Mouse (Mus musculus) lung, postnatal 0 days (tissue): ENCODE measurements at regions not wholly inside any gene's neighbourhood (a gene's known extent, or its start where the extent isn't known, plus 50 kb on each side); places are given as distances from the start of the nearest gene placed in this dataset.

ENCODE experiments used
- CTCF ChIP-seq: IDR thresholded peaks from 2 replicates; pipeline ENCODE4 v1.5.1; 2016; ENCODE audit warnings: antibody characterized with exemption, mild to moderate bottlenecking
- EP300 ChIP-seq: IDR thresholded peaks from 2 replicates; pipeline ENCODE4 v1.6.1; 2016; ENCODE audit warnings: antibody characterized with exemption, mild to moderate bottlenecking, control low read depth

DNA sequence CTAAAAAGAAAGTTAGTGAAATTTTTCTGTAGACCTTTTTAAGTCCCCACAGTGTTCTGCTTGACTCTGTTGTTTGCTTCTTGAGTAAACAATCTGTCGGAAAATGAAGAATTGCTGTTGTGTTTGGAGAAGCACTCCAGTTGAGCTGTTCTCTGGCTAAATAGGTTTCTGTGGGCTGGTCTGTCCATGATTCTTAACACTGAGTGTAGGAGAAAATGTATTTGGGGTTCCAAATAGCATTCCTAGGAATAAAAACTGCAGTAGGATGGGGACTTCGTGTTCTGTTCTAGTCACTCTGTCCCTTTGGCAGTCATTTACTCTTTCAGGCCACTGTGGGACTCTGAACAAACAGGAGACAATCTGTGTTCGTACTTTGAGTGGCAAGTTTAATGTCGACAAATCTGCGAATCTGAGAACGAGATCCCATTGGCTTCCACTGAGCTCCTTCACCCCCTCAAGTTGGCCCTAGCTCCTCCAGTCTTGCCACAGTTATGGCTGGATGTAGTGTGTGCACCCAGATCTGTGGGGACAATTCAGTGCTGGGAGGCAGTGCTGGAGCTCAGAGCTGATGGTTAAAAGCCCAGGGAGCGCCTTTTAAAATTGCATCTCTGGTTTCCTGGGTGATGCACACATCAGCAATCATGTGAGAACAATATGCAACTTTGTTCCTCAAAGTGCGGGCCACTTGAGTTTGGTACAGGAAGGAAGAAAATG is 330.2 kb downstream of the Lmbrd1 start:
- TF ChIP-seq CTCF (no peak), EP300 (no peak)
